Mouse (Mus musculus): Measurements from ENCODE around the gene Ilk. TPM values are rescaled to one million over a fixed set of nuclear protein-coding genes. Genes with fewer than 3 reads are reported as not detected.
A peak's percentile ranks its signal among the peaks of the same experiment; 100 is the strongest.

Ilk gene
- polyA plus RNA-seq, 1 experiment = 213 TPM

- Histone ChIP-seq H3K4me1 (ENCODE audit: control insufficient read depth, insufficient read depth, low read length) (peaks cover 30% of the 10 kb centered on the region), H3K4me3 (ENCODE audit: insufficient read depth, low read length) (no peak overlapping the region), H3K27ac (ENCODE audit: insufficient read depth, low read depth, low read length) (no peak overlapping the region)
- no peak for TF ChIP-seq POLR2A (IDR thresholded peaks at IDR 0.05; ENCODE audit: borderline replicate concordance, low read depth, low read length)
- no peak for TF ChIP-seq CTCF (IDR thresholded peaks at IDR 0.05; ENCODE audit: low read depth, low read length)
These were observed 33.6 kb downstream of the Ilk start for GRCm38 (mm10) chr7:105769959-105770358.

DNA sequence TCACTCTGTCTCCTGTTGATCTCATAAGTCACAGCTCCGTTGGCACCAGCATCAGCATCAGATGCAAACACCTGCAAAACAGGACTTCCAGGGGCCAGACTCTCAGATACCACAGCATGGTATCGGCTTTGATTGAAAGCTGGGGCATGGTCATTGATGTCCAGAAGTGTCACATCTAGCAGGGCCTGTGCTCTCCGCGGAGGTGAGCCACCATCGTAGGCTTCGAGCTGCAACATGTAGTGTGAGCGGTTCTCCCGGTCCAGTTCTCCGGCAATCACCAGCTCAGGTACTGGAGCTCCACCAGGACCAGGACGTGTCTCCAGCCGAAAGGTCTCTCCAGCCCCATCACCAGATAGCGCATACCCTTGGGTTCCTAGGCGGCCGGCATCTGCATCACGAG, 35.9 kb downstream of the Ilk start:
- TF ChIP-seq CTCF (IDR thresholded peaks at IDR 0.05; ENCODE audit: low read depth, low read length) (no peak), POLR2A (IDR thresholded peaks at IDR 0.05; ENCODE audit: borderline replicate concordance, low read depth, low read length) (no peak)
- Histone ChIP-seq H3K4me1 (ENCODE audit: control insufficient read depth, insufficient read depth, low read length) (peaks cover 28% of the 10 kb centered on the region), H3K27ac (ENCODE audit: insufficient read depth, low read depth, low read length) (no peak overlapping the region), H3K4me3 (ENCODE audit: insufficient read depth, low read length) (no peak overlapping the region)

- Histone ChIP-seq H3K27ac (ENCODE audit: insufficient read depth, low read depth, low read length) (no peak overlapping the region), H3K4me3 (ENCODE audit: insufficient read depth, low read length) (no peak overlapping the region), H3K4me1 (ENCODE audit: control insufficient read depth, insufficient read depth, low read length) (peaks cover 25% of the 10 kb centered on the region)
- no peak for TF ChIP-seq POLR2A (IDR thresholded peaks at IDR 0.05; ENCODE audit: borderline replicate concordance, low read depth, low read length)
- TF ChIP-seq CTCF (IDR thresholded peaks at IDR 0.05; ENCODE audit: low read depth, low read length) = no peak
These were observed 36.6 kb downstream of the Ilk start for GRCm38 (mm10) chr7:105773041-105773440.

- Histone ChIP-seq H3K4me1 (ENCODE audit: control insufficient read depth, insufficient read depth, low read length) (peaks cover 31% of the 10 kb centered on the region), H3K27ac (ENCODE audit: insufficient read depth, low read depth, low read length) (no peak overlapping the region), H3K4me3 (ENCODE audit: insufficient read depth, low read length) (no peak overlapping the region)
- TF ChIP-seq CTCF (IDR thresholded peaks at IDR 0.05; ENCODE audit: low read depth, low read length) (no peak), POLR2A (IDR thresholded peaks at IDR 0.05; ENCODE audit: borderline replicate concordance, low read depth, low read length) (no peak)
These were observed 38.3 kb downstream of the Ilk start for GRCm38 (mm10) chr7:105774661-105775060.

- Histone ChIP-seq H3K4me1 (ENCODE audit: control insufficient read depth, insufficient read depth, low read length) (peaks cover 30% of the 10 kb centered on the region), H3K4me3 (ENCODE audit: insufficient read depth, low read length) (no peak overlapping the region), H3K27ac (ENCODE audit: insufficient read depth, low read depth, low read length) (no peak overlapping the region)
- no peak for TF ChIP-seq POLR2A (IDR thresholded peaks at IDR 0.05; ENCODE audit: borderline replicate concordance, low read depth, low read length)
- no peak for TF ChIP-seq CTCF (IDR thresholded peaks at IDR 0.05; ENCODE audit: low read depth, low read length)
These were observed 39.6 kb downstream of the Ilk start for GRCm38 (mm10) chr7:105776026-105776425.

DNA sequence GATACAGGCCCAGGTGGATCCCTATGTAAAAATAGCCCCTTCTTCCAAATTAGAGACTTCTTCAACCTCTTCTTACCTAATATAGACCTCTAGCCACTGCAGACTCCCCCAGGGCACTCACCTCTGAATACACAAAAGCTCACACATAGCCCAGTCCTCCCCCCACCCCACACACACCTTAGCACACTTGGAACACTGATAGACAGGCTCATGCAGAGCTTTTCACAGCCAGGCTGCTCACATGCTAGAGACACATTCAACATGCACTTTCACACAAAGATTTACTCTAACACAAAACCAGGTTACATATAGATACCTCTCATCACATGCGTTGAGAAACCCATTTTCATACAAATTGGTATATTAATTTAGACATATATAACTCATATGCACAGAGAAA, 40.9 kb downstream of the Ilk start:
- Histone ChIP-seq H3K4me1 (ENCODE audit: control insufficient read depth, insufficient read depth, low read length) (peaks cover 27% of the 10 kb centered on the region), H3K27ac (ENCODE audit: insufficient read depth, low read depth, low read length) (peak overlapping the region; percentile 88), H3K4me3 (ENCODE audit: insufficient read depth, low read length) (no peak overlapping the region)
- TF ChIP-seq CTCF (IDR thresholded peaks at IDR 0.05; ENCODE audit: low read depth, low read length) (no peak), POLR2A (IDR thresholded peaks at IDR 0.05; ENCODE audit: borderline replicate concordance, low read depth, low read length) (no peak)

DNA sequence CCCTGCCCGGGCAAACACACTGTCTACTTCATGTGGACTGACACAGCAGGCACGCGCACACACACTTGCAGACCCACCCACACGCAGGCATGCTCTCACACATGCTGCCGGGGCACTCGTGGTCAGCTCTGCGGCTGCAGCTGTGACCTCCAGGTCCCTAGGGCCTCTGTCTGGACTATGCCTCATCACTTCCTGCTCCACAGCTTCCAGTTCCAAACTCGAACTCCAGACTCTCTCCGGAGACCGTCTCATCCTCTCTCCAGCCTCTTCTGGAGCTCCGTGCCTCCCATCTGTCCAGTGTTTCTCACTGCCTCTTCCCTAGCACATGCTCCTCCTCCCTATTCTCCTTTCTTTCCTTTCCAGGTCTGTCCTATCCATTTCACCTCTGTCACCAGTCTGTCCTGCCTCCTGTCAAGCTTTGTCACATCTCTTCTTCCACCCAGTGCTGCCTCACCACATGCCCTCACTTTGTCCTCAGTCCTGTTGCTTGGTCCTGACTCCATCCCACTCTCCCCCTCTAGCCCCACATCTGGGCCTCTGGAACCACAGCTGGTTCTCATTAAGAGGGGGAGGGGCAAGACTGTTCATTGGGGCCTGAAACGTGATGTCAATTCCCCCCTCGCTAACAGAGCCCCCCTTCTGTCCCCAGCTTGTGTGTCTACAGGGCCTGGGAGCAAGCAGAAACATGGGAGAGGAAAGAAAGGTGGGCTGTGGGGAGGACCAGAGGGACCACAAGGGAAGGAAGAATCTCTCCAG, 41.6 kb downstream of the Ilk start:
- H3K27ac ChIP-seq (ENCODE audit: insufficient read depth, low read depth, low read length) = peak overlapping the region; percentile 88
- H3K4me3 ChIP-seq (ENCODE audit: insufficient read depth, low read length) = peak overlapping the region; percentile 32
- peaks cover 27% of the 10 kb centered on the region for H3K4me1 ChIP-seq (ENCODE audit: control insufficient read depth, insufficient read depth, low read length)
- no peak for TF ChIP-seq CTCF (IDR thresholded peaks at IDR 0.05; ENCODE audit: low read depth, low read length)
- TF ChIP-seq POLR2A (IDR thresholded peaks at IDR 0.05; ENCODE audit: borderline replicate concordance, low read depth, low read length) = no peak

- Histone ChIP-seq H3K4me3 (ENCODE audit: insufficient read depth, low read length) (peak overlapping the region; percentile 16), H3K27ac (ENCODE audit: insufficient read depth, low read depth, low read length) (peak overlapping the region; percentile 88), H3K4me1 (ENCODE audit: control insufficient read depth, insufficient read depth, low read length) (peaks cover 27% of the 10 kb centered on the region)
- TF ChIP-seq CTCF (IDR thresholded peaks at IDR 0.05; ENCODE audit: low read depth, low read length) = no peak
- TF ChIP-seq POLR2A (IDR thresholded peaks at IDR 0.05; ENCODE audit: borderline replicate concordance, low read depth, low read length) = no peak
These were observed 42.3 kb downstream of the Ilk start for GRCm38 (mm10) chr7:105778553-105779265.

GRCm38 (mm10) chr7:105783861-105784260, 47.5 kb downstream of the Ilk start:
- no peak overlapping the region for H3K4me3 ChIP-seq (ENCODE audit: insufficient read depth, low read length)
- peaks cover 10% of the 10 kb centered on the region for H3K4me1 ChIP-seq (ENCODE audit: control insufficient read depth, insufficient read depth, low read length)
- TF ChIP-seq POLR2A (IDR thresholded peaks at IDR 0.05; ENCODE audit: borderline replicate concordance, low read depth, low read length) = no peak
- TF ChIP-seq CTCF (IDR thresholded peaks at IDR 0.05; ENCODE audit: low read depth, low read length) = no peak
- H3K27ac ChIP-seq (ENCODE audit: insufficient read depth, low read depth, low read length) = no peak overlapping the region

DNA sequence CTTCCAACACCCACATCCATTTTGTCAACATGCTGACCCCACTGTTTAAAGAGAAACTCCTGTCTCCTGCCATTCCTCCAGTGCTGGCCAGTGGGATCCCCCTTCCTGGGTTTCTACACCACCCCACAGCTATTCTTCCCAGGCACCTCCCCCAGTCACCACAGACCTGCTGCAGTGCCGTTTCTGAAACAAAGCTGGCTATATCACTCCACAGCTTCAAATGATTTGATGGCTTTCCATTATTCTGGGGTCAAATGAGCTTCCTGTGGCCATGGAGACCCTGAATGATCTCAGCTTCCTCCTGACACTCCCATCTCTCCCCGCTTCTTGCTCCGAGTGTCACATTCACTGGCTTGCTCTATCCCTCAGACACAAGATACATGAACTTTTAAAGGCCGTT, 48.2 kb downstream of the Ilk start:
- no peak overlapping the region for H3K27ac ChIP-seq (ENCODE audit: insufficient read depth, low read depth, low read length)
- TF ChIP-seq CTCF (IDR thresholded peaks at IDR 0.05; ENCODE audit: low read depth, low read length) (no peak), POLR2A (IDR thresholded peaks at IDR 0.05; ENCODE audit: borderline replicate concordance, low read depth, low read length) (no peak)
- H3K4me3 ChIP-seq (ENCODE audit: insufficient read depth, low read length) = no peak overlapping the region
- H3K4me1 ChIP-seq (ENCODE audit: control insufficient read depth, insufficient read depth, low read length) = peaks cover 5% of the 10 kb centered on the region
